Mouse (Mus musculus): Measurements from ENCODE around the gene Eml2.
A peak's percentile ranks its signal among the peaks of the same experiment; 100 is the strongest.

Eml2 gene

GRCm38 (mm10) chr7:19162928-19163327 lies 13.3 kb upstream of the Eml2 start:
- no peak for DNase-seq (ENCODE audit: low spot score)

GRCm38 (mm10) chr7:19163752-19164151 lies 12.5 kb upstream of the Eml2 start:
- DNase-seq (ENCODE audit: low spot score): no peak

- DNase-seq (ENCODE audit: low spot score): no peak
Measured at GRCm38 (mm10) chr7:19164189-19164588, 12.0 kb upstream of the Eml2 start.

- DNase-seq (ENCODE audit: low spot score): no peak
Measured at GRCm38 (mm10) chr7:19164978-19165377, 11.2 kb upstream of the Eml2 start.

GRCm38 (mm10) chr7:19165656-19166423 lies 10.4 kb upstream of the Eml2 start, which contains the start of gene Gipr:
TSS of gene Gipr (minus strand) at chr7:19166127.
- DNase-seq (ENCODE audit: low spot score): no peak

- no peak for DNase-seq (ENCODE audit: low spot score)
Measured at GRCm38 (mm10) chr7:19166990-19167389, 9.2 kb upstream of the Eml2 start.

GRCm38 (mm10) chr7:19169506-19169905 lies 6.7 kb upstream of the Eml2 start:
- no peak for DNase-seq (ENCODE audit: low spot score)

- no peak for DNase-seq (ENCODE audit: low spot score)
Measured at GRCm38 (mm10) chr7:19170142-19170541, 6.1 kb upstream of the Eml2 start.

GRCm38 (mm10) chr7:19171831-19172230 lies 4.4 kb upstream of the Eml2 start:
- no peak for DNase-seq (ENCODE audit: low spot score)

GRCm38 (mm10) chr7:19172874-19173273 lies 3.3 kb upstream of the Eml2 start:
- peak; percentile 85 for DNase-seq (ENCODE audit: low spot score)

- no peak for DNase-seq (ENCODE audit: low spot score)
Measured at GRCm38 (mm10) chr7:19176516-19176947, 311 bp downstream of the Eml2 start.

GRCm38 (mm10) chr7:19177216-19177615 lies 995 bp downstream of the Eml2 start:
- no peak for DNase-seq (ENCODE audit: low spot score)

- no peak for DNase-seq (ENCODE audit: low spot score)
Measured at GRCm38 (mm10) chr7:19178035-19178434, 1.8 kb downstream of the Eml2 start.

GRCm38 (mm10) chr7:19178443-19179092 lies 2.3 kb downstream of the Eml2 start:
- DNase-seq (ENCODE audit: low spot score): peak; percentile 78

GRCm38 (mm10) chr7:19179173-19179572 lies 3.0 kb downstream of the Eml2 start:
- DNase-seq (ENCODE audit: low spot score): peak; percentile 69

- no peak for DNase-seq (ENCODE audit: low spot score)
Measured at GRCm38 (mm10) chr7:19179936-19180335, 3.7 kb downstream of the Eml2 start.

GRCm38 (mm10) chr7:19180862-19181429 lies 4.7 kb downstream of the Eml2 start:
- peak; percentile 58 for DNase-seq (ENCODE audit: low spot score)

- peak; percentile 42 for DNase-seq (ENCODE audit: low spot score)
Measured at GRCm38 (mm10) chr7:19184250-19184649, 8.0 kb downstream of the Eml2 start.

- no peak for DNase-seq (ENCODE audit: low spot score)
Measured at GRCm38 (mm10) chr7:19184758-19185157, 8.5 kb downstream of the Eml2 start.

GRCm38 (mm10) chr7:19194676-19195075 lies 18.5 kb downstream of the Eml2 start:
- no peak for DNase-seq (ENCODE audit: low spot score)

- DNase-seq (ENCODE audit: low spot score): peak; percentile 51
Measured at GRCm38 (mm10) chr7:19196676-19197075, 20.5 kb downstream of the Eml2 start.

- no peak for DNase-seq (ENCODE audit: low spot score)
Measured at GRCm38 (mm10) chr7:19197985-19198384, 21.8 kb downstream of the Eml2 start.

GRCm38 (mm10) chr7:19201660-19202059 lies 25.4 kb downstream of the Eml2 start:
- no peak for DNase-seq (ENCODE audit: low spot score)

Measured in urinary bladder, postnatal 14 days (tissue).